Mouse (Mus musculus) inflammation-experienced regulatory T-cells, adult 16 weeks (primary cell): ENCODE measurements around the gene Folr1. TPM values are rescaled to one million over a fixed set of nuclear protein-coding genes. Genes with fewer than 3 reads are reported as not detected.

ENCODE experiments used
- polyA plus RNA-seq: library from polyadenylated mRNA; unstranded; fragments of 100-300 nt; shearing (Covaris generic); gene quantifications from one replicate; pipeline ENCODE4 v1.2.1, GENCODE M21; 2017

Gene Folr1
- polyA plus RNA-seq = not detected

GRCm38 (mm10) chr7:101870629-101871028, at the start of gene Folr1:
TSS of gene Folr1 (minus strand) at chr7:101870788.

GRCm38 (mm10) chr7:101906287-101906681, 35.7 kb upstream of the Folr1 start, which contains the start of gene Tomt:
TSS of gene Tomt (minus strand) at chr7:101906359.

GRCm38 (mm10) chr7:101905561-101906286, 35.1 kb upstream of the Folr1 start, which contains the start of gene Lamtor1:
TSS of gene Lamtor1 (plus strand) at chr7:101905904.

GRCm38 (mm10) chr7:101863415-101863814, 7.2 kb downstream of the Folr1 start, which contains the start of gene Anapc15:
TSS of gene Anapc15 (plus strand) at chr7:101863715.

GRCm38 (mm10) chr7:101857094-101857493, 13.5 kb downstream of the Folr1 start, which contains the start of gene Folr2:
TSS of gene Folr2 (minus strand) at chr7:101857194.

GRCm38 (mm10) chr7:101837606-101838471, 32.7 kb downstream of the Folr1 start, which contains the start of gene Inppl1:
TSS of gene Inppl1 (minus strand) at chr7:101838229.

DNA sequence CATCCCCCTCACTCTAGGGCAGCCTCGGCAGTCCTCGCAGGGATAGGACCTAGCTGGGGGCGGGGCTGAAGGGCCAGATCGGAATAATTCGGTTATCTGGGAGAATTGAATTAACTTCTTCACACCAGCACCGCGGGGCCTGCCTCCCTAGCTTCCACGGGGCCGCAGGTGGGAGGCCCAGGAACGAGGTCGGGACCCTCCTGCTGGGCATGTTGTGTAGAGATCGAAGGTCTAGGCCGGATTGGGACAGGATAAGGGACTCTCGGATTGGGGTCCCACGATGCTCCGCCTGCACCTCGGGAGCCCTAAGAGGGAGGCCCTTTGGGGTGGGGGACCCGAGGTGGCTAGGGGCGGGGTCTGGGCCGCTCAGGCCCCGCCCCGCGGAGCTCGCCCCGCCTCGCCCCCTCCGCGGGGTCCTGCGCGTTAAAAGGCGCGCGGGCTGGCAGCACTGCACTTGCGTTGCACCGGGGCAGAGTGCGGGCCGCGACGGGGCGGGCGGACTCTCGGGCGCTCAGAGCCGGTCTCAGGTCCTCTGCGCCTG, 52.7 kb downstream of the Folr1 start, which contains the start of gene Phox2a:
Phox2a (plus strand) TSS at position 453 of the 541 bp plus-strand sequence.

Other genes with a start within 250 kb of the Folr1 start
- 32.8 TPM for gene Clpb, start 207.2 kb downstream of the Folr1 start, polyA plus RNA-seq
- not detected for gene Phox2a, start 52.5 kb downstream of the Folr1 start, polyA plus RNA-seq
- gene Inppl1, start 32.6 kb downstream of the Folr1 start, polyA plus RNA-seq = 10.6 TPM
- not detected for gene Folr2, start 13.6 kb downstream of the Folr1 start, polyA plus RNA-seq
- 43.1 TPM for gene Anapc15, start 7.1 kb downstream of the Folr1 start, polyA plus RNA-seq
- gene Lamtor1, start 35.1 kb upstream of the Folr1 start, polyA plus RNA-seq = 152 TPM
- 0.83 TPM for gene Tomt, start 35.6 kb upstream of the Folr1 start, polyA plus RNA-seq
- 4.7 TPM for gene Lrrc51, start 63.1 kb upstream of the Folr1 start, polyA plus RNA-seq
- 255 TPM for gene Numa1, start 63.3 kb upstream of the Folr1 start, polyA plus RNA-seq
- gene Il18bp, start 147.9 kb upstream of the Folr1 start, polyA plus RNA-seq = 5.4 TPM
- 27.4 TPM for gene Rnf121, start 194.7 kb upstream of the Folr1 start, polyA plus RNA-seq
- gene Xndc1, start 194.7 kb upstream of the Folr1 start, polyA plus RNA-seq = 28.8 TPM
- 1.5 TPM for gene Xntrpc, start 194.9 kb upstream of the Folr1 start, polyA plus RNA-seq
- 0.15 TPM for gene Trpc2, start 212.3 kb upstream of the Folr1 start, polyA plus RNA-seq
- not detected for gene Art1, start 231.0 kb upstream of the Folr1 start, polyA plus RNA-seq
- gene Art5, start 238.7 kb upstream of the Folr1 start, polyA plus RNA-seq = 1.4 TPM
- gene Chrna10, start 246.0 kb upstream of the Folr1 start, polyA plus RNA-seq = not detected